Mouse (Mus musculus): ENCODE measurements around the gene Pip4k2b. TPM values are rescaled to one million over a fixed set of nuclear protein-coding genes. Genes with fewer than 3 reads are reported as not detected.
A peak's percentile ranks its signal among the peaks of the same experiment; 100 is the strongest.

Gene Pip4k2b
- polyA plus RNA-seq, 1 experiment from 2014 or later, result 0.75 TPM

DNA sequence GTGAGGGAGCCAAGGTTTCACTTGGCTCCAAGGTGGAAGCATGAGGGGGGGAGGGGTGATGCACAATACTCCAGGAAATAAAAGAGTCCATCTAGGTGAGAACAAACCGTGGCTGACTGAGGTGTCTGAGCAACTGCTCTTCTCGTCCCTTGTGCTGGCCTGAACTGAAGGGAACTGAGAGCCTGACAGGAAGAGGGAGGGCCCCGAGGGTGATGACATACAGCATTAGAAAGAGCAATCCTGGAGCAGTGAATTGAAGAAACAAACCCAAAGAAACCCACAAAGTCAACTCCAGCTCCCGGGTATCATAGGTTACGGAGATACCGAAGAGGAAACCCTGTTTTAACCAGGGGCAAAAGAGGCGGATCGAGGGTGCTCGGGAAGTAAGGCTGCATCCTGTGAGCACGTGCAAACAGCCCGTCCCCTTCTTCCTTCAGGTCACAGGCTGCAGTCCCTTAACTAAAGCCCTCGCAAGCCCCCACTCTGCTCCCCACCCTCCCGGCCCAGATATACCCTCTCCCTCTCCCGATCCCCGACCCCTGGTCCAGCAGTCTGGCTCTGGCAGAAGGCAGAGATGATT, 26.1 kb downstream of the Pip4k2b start:
- Histone ChIP-seq H3K4me3 (ENCODE audit: low read depth, low read length) (no peak overlapping the region), H3K9me3 (ENCODE audit: control insufficient read depth, low read length) (no peaks in the 10 kb centered on the region), H3K4me1 (replicated peaks; ENCODE audit: control insufficient read depth, insufficient read depth) (no peaks in the 10 kb centered on the region), H3K27me3 (ENCODE audit: control insufficient read depth, insufficient read depth, low read length) (no peaks in the 10 kb centered on the region), H3K9ac (ENCODE audit: low read length) (no peak overlapping the region), H3K27ac (replicated peaks) (no peak overlapping the region), H3K4me2 (replicated peaks; ENCODE audit: low read depth) (no peak overlapping the region), H3K36me3 (ENCODE audit: control insufficient read depth, insufficient read depth, low read length) (peaks cover 36% of the 10 kb centered on the region)
- ATAC-seq (ENCODE audit: low FRiP score, low TSS enrichment), result no peak
- TF ChIP-seq EP300 (optimal IDR thresholded peaks at IDR 0.05) (no peak), CTCF (IDR thresholded peaks at IDR 0.05; ENCODE audit: low read depth) (no peak)
- DNase-seq (ENCODE audit: low spot score), result no peak
- 81% methylated on average over 15 of the region's 15 CpGs for WGBS

- peaks cover 36% of the 10 kb centered on the region for H3K36me3 ChIP-seq (ENCODE audit: control insufficient read depth, insufficient read depth, low read length)
- TF ChIP-seq CTCF (IDR thresholded peaks at IDR 0.05; ENCODE audit: low read depth) (no peak), EP300 (optimal IDR thresholded peaks at IDR 0.05) (no peak)
These were observed 26.9 kb downstream of the Pip4k2b start for GRCm38 (mm10) chr11:97717369-97718280.

DNA sequence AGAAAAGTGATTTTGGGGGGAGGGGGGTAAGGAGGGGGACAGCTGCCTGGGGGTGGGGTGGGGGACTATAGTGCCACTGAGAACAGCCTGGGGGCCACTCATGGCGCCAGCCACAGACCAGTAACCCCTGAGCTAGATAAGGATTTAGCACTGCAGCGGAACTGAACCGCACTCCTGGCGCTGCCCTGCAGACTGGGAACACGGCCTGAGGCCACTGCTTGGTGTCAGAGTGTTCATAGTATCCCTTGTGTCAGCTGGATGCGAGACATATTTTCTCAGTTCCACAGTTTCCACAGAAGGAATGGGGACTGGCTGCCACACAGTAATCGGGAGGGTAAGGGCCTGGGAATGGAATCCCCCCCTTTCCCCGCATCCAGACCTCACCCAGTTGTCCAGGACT, 28.5 kb downstream of the Pip4k2b start:
- Histone ChIP-seq H3K9ac (ENCODE audit: low read length) (no peak overlapping the region), H3K9me3 (ENCODE audit: control insufficient read depth, low read length) (no peaks in the 10 kb centered on the region), H3K27ac (replicated peaks) (no peak overlapping the region), H3K36me3 (ENCODE audit: control insufficient read depth, insufficient read depth, low read length) (peaks cover 27% of the 10 kb centered on the region), H3K4me1 (replicated peaks; ENCODE audit: control insufficient read depth, insufficient read depth) (no peaks in the 10 kb centered on the region), H3K4me2 (replicated peaks; ENCODE audit: low read depth) (no peak overlapping the region), H3K4me3 (ENCODE audit: low read depth, low read length) (no peak overlapping the region), H3K27me3 (ENCODE audit: control insufficient read depth, insufficient read depth, low read length) (no peaks in the 10 kb centered on the region)
- DNase-seq (ENCODE audit: low spot score) (no peak), ATAC-seq (ENCODE audit: low FRiP score, low TSS enrichment) (no peak)
- WGBS, result 87% methylated on average over 8 of the region's 8 CpGs
- no peak for TF ChIP-seq CTCF (IDR thresholded peaks at IDR 0.05; ENCODE audit: low read depth)
- no peak for TF ChIP-seq EP300 (optimal IDR thresholded peaks at IDR 0.05)

More at GRCm38 (mm10) chr11:97717369-97718280, 26.9 kb downstream of the Pip4k2b start:
- H3K9ac ChIP-seq (ENCODE audit: low read length), result no peak overlapping the region
- H3K4me1 ChIP-seq (replicated peaks; ENCODE audit: control insufficient read depth, insufficient read depth), result no peaks in the 10 kb centered on the region
- H3K9me3 ChIP-seq (ENCODE audit: control insufficient read depth, low read length), result no peaks in the 10 kb centered on the region
- no peak overlapping the region for H3K4me3 ChIP-seq (ENCODE audit: low read depth, low read length)
- H3K27ac ChIP-seq (replicated peaks), result no peak overlapping the region
- no peak for ATAC-seq (ENCODE audit: low FRiP score, low TSS enrichment)
- no peak for DNase-seq (ENCODE audit: low spot score)
- WGBS, result 82% methylated on average over 26 of the region's 26 CpGs
- H3K27me3 ChIP-seq (ENCODE audit: control insufficient read depth, insufficient read depth, low read length), result no peaks in the 10 kb centered on the region
- no peak overlapping the region for H3K4me2 ChIP-seq (replicated peaks; ENCODE audit: low read depth)

DNA sequence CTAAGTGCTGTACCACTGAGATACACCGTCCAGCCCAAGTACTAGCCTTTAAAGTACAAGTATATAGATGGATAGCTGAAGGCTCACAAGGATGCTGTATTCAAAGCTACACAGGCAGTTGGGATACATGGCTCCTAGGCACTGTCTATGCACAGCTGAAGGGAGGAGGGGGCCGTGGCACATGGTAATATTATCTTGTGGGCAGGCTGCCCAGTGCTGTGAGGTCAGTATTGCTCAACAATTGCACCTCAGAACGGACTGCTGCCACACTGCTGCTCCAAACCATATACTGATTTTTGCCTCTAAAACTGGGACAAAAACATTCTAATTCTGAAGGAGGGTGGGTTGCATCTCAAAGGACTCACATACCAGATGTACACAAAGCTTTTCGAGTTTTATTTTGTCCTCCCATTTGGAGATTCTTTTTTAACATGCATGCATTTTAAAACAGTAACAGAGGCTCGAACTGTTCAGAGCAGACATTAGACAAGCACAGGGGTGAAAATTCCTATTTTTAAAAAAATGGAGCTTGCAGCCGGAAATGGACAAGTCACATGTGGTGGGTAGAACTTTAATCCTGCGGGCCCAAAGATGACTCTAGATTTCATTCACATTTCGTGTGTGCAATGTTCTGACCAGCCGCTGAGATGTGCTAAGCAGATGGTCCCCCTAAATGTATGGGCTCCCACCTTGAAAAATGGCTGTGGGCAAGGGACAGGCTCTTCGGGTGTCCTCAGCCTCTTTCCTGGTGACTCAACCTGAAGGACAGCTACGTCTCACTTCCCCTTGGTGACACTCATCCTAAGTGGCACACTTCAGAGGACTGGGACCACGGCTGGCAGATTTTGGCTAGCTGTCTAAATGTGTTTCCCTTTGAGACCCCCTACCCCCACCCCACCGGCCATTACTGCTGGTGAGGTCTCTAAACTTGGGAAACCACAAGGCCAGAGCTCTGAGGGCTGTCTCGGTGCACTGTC, 29.4 kb downstream of the Pip4k2b start:
- H3K9ac ChIP-seq (ENCODE audit: low read length), result no peak overlapping the region
- H3K36me3 ChIP-seq (ENCODE audit: control insufficient read depth, insufficient read depth, low read length), result peaks cover 19% of the 10 kb centered on the region
- no peak overlapping the region for H3K27ac ChIP-seq (replicated peaks)
- no peak overlapping the region for H3K4me2 ChIP-seq (replicated peaks; ENCODE audit: low read depth)
- 81% methylated on average over 14 of the region's 14 CpGs for WGBS
- no peak overlapping the region for H3K4me3 ChIP-seq (ENCODE audit: low read depth, low read length)
- no peaks in the 10 kb centered on the region for H3K27me3 ChIP-seq (ENCODE audit: control insufficient read depth, insufficient read depth, low read length)
- ATAC-seq (ENCODE audit: low FRiP score, low TSS enrichment) (no peak), DNase-seq (ENCODE audit: low spot score) (no peak)
- TF ChIP-seq EP300 (optimal IDR thresholded peaks at IDR 0.05) (no peak), CTCF (IDR thresholded peaks at IDR 0.05; ENCODE audit: low read depth) (no peak)
- no peaks in the 10 kb centered on the region for H3K9me3 ChIP-seq (ENCODE audit: control insufficient read depth, low read length)
- H3K4me1 ChIP-seq (replicated peaks; ENCODE audit: control insufficient read depth, insufficient read depth), result no peaks in the 10 kb centered on the region

GRCm38 (mm10) chr11:97714356-97714755, 30.1 kb downstream of the Pip4k2b start:
- DNase-seq (ENCODE audit: low spot score) (no peak), ATAC-seq (ENCODE audit: low FRiP score, low TSS enrichment) (no peak)
- no peaks in the 10 kb centered on the region for H3K9me3 ChIP-seq (ENCODE audit: control insufficient read depth, low read length)
- 98% methylated on average over 3 of the region's 3 CpGs for whole genome bisulfite sequencing
- H3K9ac ChIP-seq (ENCODE audit: low read length), result no peak overlapping the region
- TF ChIP-seq EP300 (optimal IDR thresholded peaks at IDR 0.05), result no peak
- TF ChIP-seq CTCF (IDR thresholded peaks at IDR 0.05; ENCODE audit: low read depth), result peak; percentile 53
- no peaks in the 10 kb centered on the region for H3K4me1 ChIP-seq (replicated peaks; ENCODE audit: control insufficient read depth, insufficient read depth)
- no peak overlapping the region for H3K4me3 ChIP-seq (ENCODE audit: low read depth, low read length)
- no peaks in the 10 kb centered on the region for H3K27me3 ChIP-seq (ENCODE audit: control insufficient read depth, insufficient read depth, low read length)
- H3K27ac ChIP-seq (replicated peaks), result no peak overlapping the region
- H3K36me3 ChIP-seq (ENCODE audit: control insufficient read depth, insufficient read depth, low read length), result peaks cover 13% of the 10 kb centered on the region
- no peak overlapping the region for H3K4me2 ChIP-seq (replicated peaks; ENCODE audit: low read depth)
